Mouse (Mus musculus): ENCODE results near the gene Uggt1. TPM values are rescaled to one million over a fixed set of nuclear protein-coding genes. Genes with fewer than 3 reads are reported as not detected.

Gene Uggt1
- polyA plus RNA-seq, 1 experiment from 2014 or later, result 29.1 TPM

- Histone ChIP-seq H3K9ac (replicated peaks; ENCODE audit: low read depth) (no peak overlapping the region), H3K4me3 (ENCODE audit: low read depth, low read length) (no peak overlapping the region), H3K9me3 (ENCODE audit: low read length) (no peaks in the 10 kb centered on the region), H3K36me3 (ENCODE audit: insufficient read depth, low read length) (peaks cover 3% of the 10 kb centered on the region; the same call in 1 of the 2 replicates), H3K27ac (ENCODE audit: low read length) (no peak overlapping the region), H3K4me2 (replicated peaks; ENCODE audit: low read depth, low read length) (no peak overlapping the region), H3K27me3 (replicated peaks; ENCODE audit: insufficient read depth, low read length) (no peaks in the 10 kb centered on the region), H3K4me1 (ENCODE audit: insufficient read depth, low read depth, low read length) (no peaks in the 10 kb centered on the region)
- peak; percentile 33 for DNase-seq (ENCODE audit: low spot score)
- WGBS, result 81% methylated on average over 3 of the region's 3 CpGs
- peak; percentile 60 for TF ChIP-seq CTCF (IDR thresholded peaks at IDR 0.05)
- no peak for TF ChIP-seq EP300 (IDR thresholded peaks at IDR 0.05)
- no peak for ATAC-seq
Observed at GRCm38 (mm10) chr1:36224648-36225047, 19.9 kb downstream of the Uggt1 start.

GRCm38 (mm10) chr1:36214324-36214723, 30.2 kb downstream of the Uggt1 start:
- 78% methylated on average over 4 of the region's 4 CpGs for WGBS
- DNase-seq (ENCODE audit: low spot score), result no peak

GRCm38 (mm10) chr1:36201739-36202138, 42.8 kb downstream of the Uggt1 start:
- Histone ChIP-seq H3K27me3 (replicated peaks; ENCODE audit: insufficient read depth, low read length) (no peaks in the 10 kb centered on the region), H3K27ac (ENCODE audit: low read length) (no peak overlapping the region), H3K36me3 (ENCODE audit: insufficient read depth, low read length) (peaks cover 22% of the 10 kb centered on the region; the same call in 1 of the 2 replicates), H3K4me3 (ENCODE audit: low read depth, low read length) (no peak overlapping the region), H3K4me1 (ENCODE audit: insufficient read depth, low read depth, low read length) (no peaks in the 10 kb centered on the region), H3K9me3 (ENCODE audit: low read length) (no peaks in the 10 kb centered on the region), H3K4me2 (replicated peaks; ENCODE audit: low read depth, low read length) (no peak overlapping the region), H3K9ac (replicated peaks; ENCODE audit: low read depth) (no peak overlapping the region)
- 78% methylated on average over 12 of the region's 12 CpGs for WGBS
- peak; percentile 32 for DNase-seq (ENCODE audit: low spot score)
- ATAC-seq, result peak; percentile 56
- TF ChIP-seq EP300 (IDR thresholded peaks at IDR 0.05) (no peak), CTCF (IDR thresholded peaks at IDR 0.05) (no peak)

More at GRCm38 (mm10) chr1:36214324-36214723, 30.2 kb downstream of the Uggt1 start:
- ATAC-seq, result no peak
- H3K9me3 ChIP-seq (ENCODE audit: low read length), result no peaks in the 10 kb centered on the region
- no peak overlapping the region for H3K4me2 ChIP-seq (replicated peaks; ENCODE audit: low read depth, low read length)
- no peaks in the 10 kb centered on the region for H3K27me3 ChIP-seq (replicated peaks; ENCODE audit: insufficient read depth, low read length)
- H3K9ac ChIP-seq (replicated peaks; ENCODE audit: low read depth), result no peak overlapping the region
- no peak overlapping the region for H3K27ac ChIP-seq (ENCODE audit: low read length)
- no peaks in the 10 kb centered on the region for H3K4me1 ChIP-seq (ENCODE audit: insufficient read depth, low read depth, low read length)
- H3K4me3 ChIP-seq (ENCODE audit: low read depth, low read length), result no peak overlapping the region
- TF ChIP-seq EP300 (IDR thresholded peaks at IDR 0.05) (no peak), CTCF (IDR thresholded peaks at IDR 0.05) (no peak)
- peaks cover 12% of the 10 kb centered on the region; the same call in 1 of the 2 replicates for H3K36me3 ChIP-seq (ENCODE audit: insufficient read depth, low read length)

GRCm38 (mm10) chr1:36194482-36194881, 50.0 kb downstream of the Uggt1 start:
- Histone ChIP-seq H3K4me3 (ENCODE audit: low read depth, low read length) (no peak overlapping the region), H3K9me3 (ENCODE audit: low read length) (no peaks in the 10 kb centered on the region), H3K4me1 (ENCODE audit: insufficient read depth, low read depth, low read length) (no peaks in the 10 kb centered on the region), H3K27ac (ENCODE audit: low read length) (no peak overlapping the region), H3K4me2 (replicated peaks; ENCODE audit: low read depth, low read length) (no peak overlapping the region), H3K9ac (replicated peaks; ENCODE audit: low read depth) (no peak overlapping the region), H3K36me3 (ENCODE audit: insufficient read depth, low read length) (peaks cover 37% of the 10 kb centered on the region), H3K27me3 (replicated peaks; ENCODE audit: insufficient read depth, low read length) (no peaks in the 10 kb centered on the region)
- DNase-seq (ENCODE audit: low spot score) (no peak), ATAC-seq (no peak)
- no peak for TF ChIP-seq CTCF (IDR thresholded peaks at IDR 0.05)
- no peak for TF ChIP-seq EP300 (IDR thresholded peaks at IDR 0.05)
- 96% methylated on average over 3 of the region's 3 CpGs for WGBS

GRCm38 (mm10) chr1:36191966-36192365, 52.6 kb downstream of the Uggt1 start:
- peak overlapping the region; percentile 20; the same call in 1 of the 2 replicates for H3K27ac ChIP-seq (ENCODE audit: low read length)
- H3K9ac ChIP-seq (replicated peaks; ENCODE audit: low read depth), result no peak overlapping the region
- no peaks in the 10 kb centered on the region for H3K4me1 ChIP-seq (ENCODE audit: insufficient read depth, low read depth, low read length)
- H3K4me3 ChIP-seq (ENCODE audit: low read depth, low read length), result no peak overlapping the region
- 68% methylated on average over 11 of the region's 11 CpGs for WGBS
- TF ChIP-seq CTCF (IDR thresholded peaks at IDR 0.05) (no peak), EP300 (IDR thresholded peaks at IDR 0.05) (no peak)
- H3K4me2 ChIP-seq (replicated peaks; ENCODE audit: low read depth, low read length), result no peak overlapping the region
- DNase-seq (ENCODE audit: low spot score), result peak; percentile 82
- H3K9me3 ChIP-seq (ENCODE audit: low read length), result no peaks in the 10 kb centered on the region
- no peaks in the 10 kb centered on the region for H3K27me3 ChIP-seq (replicated peaks; ENCODE audit: insufficient read depth, low read length)
- peaks cover 47% of the 10 kb centered on the region for H3K36me3 ChIP-seq (ENCODE audit: insufficient read depth, low read length)
- peak; percentile 92 for ATAC-seq

GRCm38 (mm10) chr1:36180038-36180437, 64.5 kb downstream of the Uggt1 start:
- 82% methylated on average over 5 of the region's 5 CpGs for WGBS
- no peak overlapping the region for H3K4me2 ChIP-seq (replicated peaks; ENCODE audit: low read depth, low read length)
- ATAC-seq (no peak), DNase-seq (ENCODE audit: low spot score) (no peak)
- H3K27ac ChIP-seq (ENCODE audit: low read length), result no peak overlapping the region
- no peaks in the 10 kb centered on the region for H3K27me3 ChIP-seq (replicated peaks; ENCODE audit: insufficient read depth, low read length)
- H3K9ac ChIP-seq (replicated peaks; ENCODE audit: low read depth), result no peak overlapping the region
- H3K36me3 ChIP-seq (ENCODE audit: insufficient read depth, low read length), result peaks cover 36% of the 10 kb centered on the region
- no peaks in the 10 kb centered on the region for H3K4me1 ChIP-seq (ENCODE audit: insufficient read depth, low read depth, low read length)
- no peak overlapping the region for H3K4me3 ChIP-seq (ENCODE audit: low read depth, low read length)
- TF ChIP-seq EP300 (IDR thresholded peaks at IDR 0.05) (no peak), CTCF (IDR thresholded peaks at IDR 0.05) (no peak)
- no peaks in the 10 kb centered on the region for H3K9me3 ChIP-seq (ENCODE audit: low read length)

GRCm38 (mm10) chr1:36173461-36173860, 71.1 kb downstream of the Uggt1 start:
- Histone ChIP-seq H3K4me1 (ENCODE audit: insufficient read depth, low read depth, low read length) (no peaks in the 10 kb centered on the region), H3K9ac (replicated peaks; ENCODE audit: low read depth) (no peak overlapping the region), H3K4me2 (replicated peaks; ENCODE audit: low read depth, low read length) (no peak overlapping the region), H3K27ac (ENCODE audit: low read length) (no peak overlapping the region), H3K27me3 (replicated peaks; ENCODE audit: insufficient read depth, low read length) (no peaks in the 10 kb centered on the region), H3K4me3 (ENCODE audit: low read depth, low read length) (no peak overlapping the region), H3K36me3 (ENCODE audit: insufficient read depth, low read length) (peaks cover 27% of the 10 kb centered on the region; the same call in 1 of the 2 replicates), H3K9me3 (ENCODE audit: low read length) (no peaks in the 10 kb centered on the region)
- 80% methylated on average over 8 of the region's 8 CpGs for WGBS
- no peak for DNase-seq (ENCODE audit: low spot score)
- no peak for ATAC-seq
- TF ChIP-seq EP300 (IDR thresholded peaks at IDR 0.05) (no peak), CTCF (IDR thresholded peaks at IDR 0.05) (no peak)

Data from lung, postnatal 0 days (tissue).